Mouse (Mus musculus): Measurements from ENCODE around the gene Cfap126. TPM values are rescaled to one million over a fixed set of nuclear protein-coding genes. Genes with fewer than 3 reads are reported as not detected.

Cfap126 gene
- polyA plus RNA-seq, 1 experiment = 5.6 TPM

DNA sequence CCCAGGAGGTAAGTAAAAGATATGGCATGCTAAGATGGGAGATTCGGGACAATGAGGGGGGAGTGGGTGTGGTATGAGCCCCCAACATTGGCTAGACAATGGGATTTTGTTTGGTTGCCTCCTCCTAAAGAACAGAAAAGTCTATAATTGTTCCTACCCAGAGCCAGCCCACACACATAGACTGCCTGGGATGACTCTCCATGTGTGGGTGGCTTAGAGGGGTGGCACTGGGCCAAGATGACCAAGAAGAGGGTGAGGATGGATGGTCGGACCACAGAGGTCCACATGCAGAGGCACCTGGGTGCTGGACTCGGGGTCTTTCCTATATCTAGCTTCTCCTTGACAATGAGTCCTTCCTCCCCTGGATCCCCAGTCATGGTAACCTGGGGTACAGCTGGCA lies 42.9 kb downstream of the Cfap126 start:
- no peaks in the 10 kb centered on the region; the same call in 1 of the 2 replicates for H3K27me3 ChIP-seq (ENCODE audit: control insufficient read depth, insufficient read depth, low read length)
- no peak for DNase-seq
- no peaks in the 10 kb centered on the region; the same call in 1 of the 2 replicates for H3K4me1 ChIP-seq (ENCODE audit: control insufficient read depth, insufficient read depth, low read length)
- TF ChIP-seq POLR2A (IDR thresholded peaks at IDR 0.05; ENCODE audit: borderline replicate concordance, insufficient read depth, low read length) = no peak
- no peak for TF ChIP-seq CTCF (IDR thresholded peaks at IDR 0.05; ENCODE audit: borderline replicate concordance, insufficient read depth, low read depth, low read length)
- no peak overlapping the region for H3K4me3 ChIP-seq (replicated peaks; ENCODE audit: insufficient read depth, low read depth, low read length)
- H3K27ac ChIP-seq (ENCODE audit: insufficient read depth, low read length) = no peak overlapping the region
- 59% methylated on average over 3 of the region's 3 CpGs for WGBS

DNA sequence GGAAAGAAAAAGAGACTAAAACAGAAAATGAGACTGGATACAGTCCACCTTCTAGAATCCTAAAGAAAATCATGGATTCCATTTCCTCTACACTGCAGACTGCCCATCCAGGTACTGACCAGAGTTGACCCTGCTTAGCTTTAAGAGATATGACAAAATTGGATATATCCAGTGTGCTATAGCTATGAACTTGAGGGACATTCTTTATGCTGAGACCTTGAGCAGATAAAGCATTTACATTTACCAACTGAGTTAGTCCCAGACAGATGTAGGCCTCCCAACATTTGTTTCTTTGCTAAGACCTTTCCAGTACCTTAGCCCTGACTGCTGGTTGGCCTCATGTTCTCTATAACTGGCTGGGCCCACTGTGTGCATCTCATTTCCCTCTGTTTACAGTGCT lies 44.2 kb downstream of the Cfap126 start:
- Histone ChIP-seq H3K27ac (ENCODE audit: insufficient read depth, low read length) (no peak overlapping the region), H3K27me3 (ENCODE audit: control insufficient read depth, insufficient read depth, low read length) (no peaks in the 10 kb centered on the region; the same call in 1 of the 2 replicates), H3K4me3 (replicated peaks; ENCODE audit: insufficient read depth, low read depth, low read length) (no peak overlapping the region), H3K4me1 (ENCODE audit: control insufficient read depth, insufficient read depth, low read length) (no peaks in the 10 kb centered on the region)
- DNase-seq = no peak
- TF ChIP-seq CTCF (IDR thresholded peaks at IDR 0.05; ENCODE audit: borderline replicate concordance, insufficient read depth, low read depth, low read length) = no peak
- TF ChIP-seq POLR2A (IDR thresholded peaks at IDR 0.05; ENCODE audit: borderline replicate concordance, insufficient read depth, low read length) = no peak

DNA sequence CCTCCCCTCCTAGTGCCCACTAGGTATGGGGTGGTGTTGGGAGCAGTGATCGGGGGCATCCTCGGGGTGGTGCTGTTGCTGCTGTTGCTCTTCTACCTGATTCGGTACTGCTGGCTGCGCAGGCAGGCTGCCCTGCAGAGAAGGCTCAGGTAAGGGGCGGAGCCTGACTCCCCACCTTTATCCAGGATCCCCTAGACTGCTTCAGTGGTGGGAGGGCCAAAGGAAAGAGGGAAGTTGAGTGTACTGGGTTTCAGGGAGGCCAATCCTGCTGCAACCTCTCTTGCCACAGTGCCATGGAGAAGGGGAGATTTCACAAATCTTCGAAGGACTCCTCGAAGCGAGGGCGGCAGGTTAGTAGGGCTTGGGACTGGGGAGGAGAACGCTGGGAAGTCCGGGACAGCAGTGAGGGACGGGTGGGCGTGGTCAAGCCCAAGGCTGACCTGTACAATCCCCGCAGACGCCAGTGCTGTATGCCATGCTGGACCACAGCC lies 45.8 kb downstream of the Cfap126 start:
- DNase-seq = no peak
- no peak for TF ChIP-seq POLR2A (IDR thresholded peaks at IDR 0.05; ENCODE audit: borderline replicate concordance, insufficient read depth, low read length)
- no peak for TF ChIP-seq CTCF (IDR thresholded peaks at IDR 0.05; ENCODE audit: borderline replicate concordance, insufficient read depth, low read depth, low read length)
- H3K4me1 ChIP-seq (ENCODE audit: control insufficient read depth, insufficient read depth, low read length) = no peaks in the 10 kb centered on the region
- no peak overlapping the region for H3K27ac ChIP-seq (ENCODE audit: insufficient read depth, low read length)
- 9% methylated on average over 15 of the region's 15 CpGs for WGBS
- H3K4me3 ChIP-seq (replicated peaks; ENCODE audit: insufficient read depth, low read depth, low read length) = no peak overlapping the region
- no peaks in the 10 kb centered on the region; the same call in 1 of the 2 replicates for H3K27me3 ChIP-seq (ENCODE audit: control insufficient read depth, insufficient read depth, low read length)

DNA sequence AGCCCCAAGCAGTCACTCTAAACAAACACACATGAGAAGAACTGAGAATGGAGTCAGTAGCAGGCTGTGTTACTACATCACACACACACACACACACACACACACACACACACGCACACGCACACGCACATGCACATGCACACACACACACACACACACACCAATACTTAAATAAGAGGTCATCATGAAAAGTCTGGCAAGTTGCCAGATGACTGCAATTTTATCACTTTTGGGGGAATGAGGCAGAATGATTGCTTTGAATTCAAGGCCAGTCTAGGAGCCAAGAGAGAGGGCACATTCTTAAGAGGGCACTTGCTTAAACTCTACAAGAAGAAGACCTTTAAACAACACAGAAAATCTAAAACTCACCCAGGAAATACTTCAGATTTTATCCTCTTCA lies 48.8 kb downstream of the Cfap126 start:
- H3K4me1 ChIP-seq (ENCODE audit: control insufficient read depth, insufficient read depth, low read length) = no peaks in the 10 kb centered on the region
- H3K4me3 ChIP-seq (replicated peaks; ENCODE audit: insufficient read depth, low read depth, low read length) = no peak overlapping the region
- TF ChIP-seq POLR2A (IDR thresholded peaks at IDR 0.05; ENCODE audit: borderline replicate concordance, insufficient read depth, low read length) (no peak), CTCF (IDR thresholded peaks at IDR 0.05; ENCODE audit: borderline replicate concordance, insufficient read depth, low read depth, low read length) (no peak)
- H3K27me3 ChIP-seq (ENCODE audit: control insufficient read depth, insufficient read depth, low read length) = no peaks in the 10 kb centered on the region
- 89% methylated on average over 3 of the region's 3 CpGs for WGBS
- no peak overlapping the region for H3K27ac ChIP-seq (ENCODE audit: insufficient read depth, low read length)
- DNase-seq = no peak

DNA sequence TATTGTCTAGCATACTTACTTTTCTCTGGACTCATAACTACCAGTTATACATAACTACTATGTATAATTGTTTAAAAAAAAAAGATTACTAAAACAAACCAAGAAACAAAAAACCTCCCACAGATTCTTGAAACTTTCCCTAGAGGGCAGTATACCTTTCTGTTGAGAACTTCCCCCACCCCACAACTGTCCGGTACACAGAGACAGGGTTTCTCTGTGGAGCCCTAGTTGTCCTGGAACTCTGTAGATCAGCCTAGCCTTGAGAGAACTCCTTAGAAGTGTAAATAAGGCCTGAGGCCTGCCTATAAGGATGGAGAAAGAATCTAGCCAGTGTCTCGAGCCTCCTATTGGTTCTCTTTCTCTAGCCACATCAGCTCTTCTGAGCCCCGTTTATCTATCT lies 50.5 kb downstream of the Cfap126 start:
- Histone ChIP-seq H3K27me3 (ENCODE audit: control insufficient read depth, insufficient read depth, low read length) (no peaks in the 10 kb centered on the region), H3K27ac (ENCODE audit: insufficient read depth, low read length) (no peak overlapping the region), H3K4me3 (replicated peaks; ENCODE audit: insufficient read depth, low read depth, low read length) (no peak overlapping the region), H3K4me1 (ENCODE audit: control insufficient read depth, insufficient read depth, low read length) (no peaks in the 10 kb centered on the region)
- no peak for TF ChIP-seq POLR2A (IDR thresholded peaks at IDR 0.05; ENCODE audit: borderline replicate concordance, insufficient read depth, low read length)
- TF ChIP-seq CTCF (IDR thresholded peaks at IDR 0.05; ENCODE audit: borderline replicate concordance, insufficient read depth, low read depth, low read length) = no peak
- WGBS = 33% methylated on average over 3 of the region's 3 CpGs
- no peak for DNase-seq

DNA sequence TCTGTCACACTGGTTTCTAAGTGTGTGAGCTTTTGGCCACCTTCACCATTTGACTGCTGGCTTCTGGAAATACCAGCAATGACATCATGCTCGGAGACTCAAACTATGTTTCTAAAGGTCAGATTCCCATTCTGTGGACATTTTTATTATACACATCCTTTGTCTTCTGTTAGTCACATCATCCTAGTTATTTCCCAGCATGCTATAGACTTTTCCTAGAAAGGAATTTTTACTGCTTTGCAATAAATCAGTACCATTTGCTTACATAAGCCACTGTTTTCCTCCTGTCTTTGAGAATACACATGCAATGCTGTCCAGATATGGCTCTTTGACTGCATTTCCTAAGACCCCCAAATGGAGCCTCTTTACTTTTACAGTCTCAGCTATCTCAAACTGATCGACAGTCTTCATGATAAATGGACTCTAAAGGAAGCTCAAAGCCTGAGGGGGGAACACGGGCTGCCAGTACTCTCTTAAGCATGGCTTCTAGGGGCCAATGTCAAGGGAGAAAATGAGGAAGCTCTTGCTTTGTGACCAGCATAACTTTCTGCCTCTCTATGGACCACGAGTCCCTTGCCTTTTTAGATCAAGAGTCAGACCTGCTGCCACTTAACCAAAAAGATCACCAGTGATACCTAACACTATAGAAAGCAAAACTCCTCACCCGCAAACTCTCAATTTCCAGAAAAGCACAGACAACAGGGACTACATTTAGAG lies 52.1 kb downstream of the Cfap126 start:
- Histone ChIP-seq H3K27me3 (ENCODE audit: control insufficient read depth, insufficient read depth, low read length) (no peaks in the 10 kb centered on the region), H3K4me3 (replicated peaks; ENCODE audit: insufficient read depth, low read depth, low read length) (no peak overlapping the region), H3K4me1 (ENCODE audit: control insufficient read depth, insufficient read depth, low read length) (no peaks in the 10 kb centered on the region), H3K27ac (ENCODE audit: insufficient read depth, low read length) (no peak overlapping the region)
- TF ChIP-seq CTCF (IDR thresholded peaks at IDR 0.05; ENCODE audit: borderline replicate concordance, insufficient read depth, low read depth, low read length) = no peak
- TF ChIP-seq POLR2A (IDR thresholded peaks at IDR 0.05; ENCODE audit: borderline replicate concordance, insufficient read depth, low read length) = no peak
- WGBS = 76% methylated on average over 5 of the region's 5 CpGs
- no peak for DNase-seq

DNA sequence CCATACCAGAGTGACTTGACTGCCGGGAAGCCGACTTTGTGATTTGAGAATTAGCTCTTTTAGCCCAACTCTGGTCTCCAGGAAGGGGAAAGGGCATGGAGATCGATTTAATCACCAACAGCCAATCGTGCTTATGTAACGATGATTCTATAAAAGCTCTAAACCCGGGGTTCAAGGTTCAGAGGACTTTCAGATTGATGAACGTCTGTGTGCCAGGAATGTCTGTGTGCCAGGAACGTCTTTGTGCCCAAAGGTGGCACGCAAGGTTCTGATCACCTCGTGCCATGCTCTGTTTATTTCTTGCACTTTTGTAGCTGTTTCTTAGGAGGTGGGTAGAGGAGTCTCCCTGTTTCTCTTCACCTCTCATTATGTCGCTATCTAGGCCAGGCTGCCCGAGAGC lies 55.2 kb downstream of the Cfap126 start:
- TF ChIP-seq CTCF (IDR thresholded peaks at IDR 0.05; ENCODE audit: borderline replicate concordance, insufficient read depth, low read depth, low read length) = no peak
- TF ChIP-seq POLR2A (IDR thresholded peaks at IDR 0.05; ENCODE audit: borderline replicate concordance, insufficient read depth, low read length) = no peak
- DNase-seq = no peak
- Histone ChIP-seq H3K27me3 (ENCODE audit: control insufficient read depth, insufficient read depth, low read length) (no peaks in the 10 kb centered on the region), H3K4me3 (replicated peaks; ENCODE audit: insufficient read depth, low read depth, low read length) (no peak overlapping the region), H3K4me1 (ENCODE audit: control insufficient read depth, insufficient read depth, low read length) (no peaks in the 10 kb centered on the region), H3K27ac (ENCODE audit: insufficient read depth, low read length) (no peak overlapping the region)
- WGBS = 81% methylated on average over 12 of the region's 12 CpGs

DNA sequence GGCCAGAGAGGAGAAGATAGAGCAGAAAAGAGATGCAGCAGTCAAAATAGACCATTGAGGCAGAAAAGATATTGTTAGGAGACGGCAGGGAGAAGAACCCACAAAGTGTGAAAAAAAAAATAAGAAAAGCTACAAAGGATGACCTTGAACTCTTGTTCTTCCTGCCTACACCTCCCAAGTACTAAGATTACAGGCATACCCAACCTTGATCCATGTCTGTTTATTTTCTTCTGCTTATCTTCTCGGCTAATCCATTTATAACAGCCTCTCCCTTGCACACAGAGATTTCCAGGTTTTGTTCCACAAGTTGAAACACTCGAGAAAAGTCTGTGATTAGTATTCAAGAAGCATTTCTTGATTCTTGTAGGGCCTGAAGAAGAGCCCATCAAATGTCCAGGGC lies 56.2 kb downstream of the Cfap126 start:
- DNase-seq = no peak
- TF ChIP-seq CTCF (IDR thresholded peaks at IDR 0.05; ENCODE audit: borderline replicate concordance, insufficient read depth, low read depth, low read length) = no peak
- TF ChIP-seq POLR2A (IDR thresholded peaks at IDR 0.05; ENCODE audit: borderline replicate concordance, insufficient read depth, low read length) = no peak
- WGBS = 66% methylated on average over 3 of the region's 3 CpGs
- Histone ChIP-seq H3K4me3 (replicated peaks; ENCODE audit: insufficient read depth, low read depth, low read length) (no peak overlapping the region), H3K27ac (ENCODE audit: insufficient read depth, low read length) (no peak overlapping the region), H3K27me3 (ENCODE audit: control insufficient read depth, insufficient read depth, low read length) (no peaks in the 10 kb centered on the region), H3K4me1 (ENCODE audit: control insufficient read depth, insufficient read depth, low read length) (no peaks in the 10 kb centered on the region)
